Mouse (Mus musculus) Patski (cell line): ENCODE results near the gene Gpbp1. TPM values are rescaled to one million over a fixed set of nuclear protein-coding genes. Genes with fewer than 3 reads are reported as not detected.

Source experiments
- ATAC-seq: fragments of 100-300 bp; one replicate; pipeline ENCODE4 v1.8.0; 2021
- CTCF ChIA-PET: fragments of 350-600 bp; sonication (Branson Sonifier 250); formaldehyde crosslinking; loops from one replicate; lab custom pipeline; 2022; ENCODE audit warnings: inconsistent platforms; lab: Charles Lee
- POLR2A ChIA-PET: fragments of 350-600 bp; sonication (Branson Sonifier 250); formaldehyde crosslinking; loops from one replicate; lab custom pipeline; 2022; ENCODE audit warnings: antibody characterized with exemption, inconsistent platforms; lab: Charles Lee
- DNase-seq: peaks from one replicate; pipeline ENCODE4 v3.0.0-alpha.2; 2011; ENCODE audit warnings: low read depth, low spot score
- H3K27me3 ChIP-seq: fragments of 371-371 bp; one replicate; pipeline ENCODE4 v1.5.1; 2021
- CTCF ChIP-seq: fragments of 100-300 bp; IDR thresholded peaks from one replicate; pipeline ENCODE4 v1.5.1; 2021
- in situ Hi-C: fragments of 300-500 bp; cut with MboI; formaldehyde crosslinking; loops from 3 replicates; pipeline ENCODE4 v1.11.1; 2018; ENCODE audit warnings: low pct_unique_long_range_greater_than_20kb, mixed read lengths
- polyA plus RNA-seq: library from polyadenylated mRNA; unstranded; gene quantifications from one replicate; pipeline ENCODE4 v1.2.3, GENCODE M21; 2021

Gpbp1 gene
- polyA plus RNA-seq, 1 experiment from 2014 or later, result 84.8 TPM

DNA sequence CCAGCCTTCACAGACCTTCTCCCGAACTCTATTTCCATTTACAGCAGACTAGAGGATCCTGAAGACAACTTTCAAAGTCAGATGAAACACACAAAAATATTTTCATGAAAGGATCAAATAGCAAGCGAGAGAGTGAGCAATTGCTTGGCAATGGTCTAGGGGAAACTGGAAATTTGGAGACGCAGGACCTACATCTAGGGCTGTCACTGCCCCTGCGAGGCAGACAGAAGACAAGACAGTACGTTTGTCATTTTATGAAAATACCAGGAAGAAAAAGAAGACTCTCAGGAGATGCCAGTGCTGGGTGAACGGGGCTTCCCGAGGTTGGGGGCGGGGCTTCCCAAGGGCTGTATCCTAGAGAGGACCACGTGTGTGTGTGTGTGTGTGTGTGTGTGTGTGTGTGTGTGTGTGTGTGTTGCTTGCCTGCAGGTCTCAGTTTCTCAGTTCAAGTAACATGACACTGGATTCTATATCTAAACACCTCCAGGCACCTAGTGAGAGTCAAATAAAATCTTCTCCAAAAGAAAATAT, 83.0 kb downstream of the Gpbp1 start:
- no peaks in the 10 kb centered on the region for H3K27me3 ChIP-seq
- ATAC-seq, result no peak
- TF ChIP-seq CTCF, result no peak
- no peak for DNase-seq
- in situ Hi-C loops, result loop anchor here (25.0 kb wide), 1 partner anchor 270 kb away; no protein-coding TSS in a partner anchor
- ChIA-PET POLR2A (no interaction called here), CTCF (no interaction called here)

GRCm38 (mm10) chr13:111405956-111406355, 84.0 kb downstream of the Gpbp1 start:
- no peak for DNase-seq
- in situ Hi-C loops, result loop anchor here (25.0 kb wide), 1 partner anchor 269 kb away; no protein-coding TSS in a partner anchor
- TF ChIP-seq CTCF, result no peak
- no peak for ATAC-seq
- no peaks in the 10 kb centered on the region for H3K27me3 ChIP-seq
- ChIA-PET CTCF (no interaction called here), POLR2A (interaction anchor here (0.6 kb wide), 1 partner anchor 14 kb away, joined by 4 read pairs; no protein-coding TSS in a partner anchor)

DNA sequence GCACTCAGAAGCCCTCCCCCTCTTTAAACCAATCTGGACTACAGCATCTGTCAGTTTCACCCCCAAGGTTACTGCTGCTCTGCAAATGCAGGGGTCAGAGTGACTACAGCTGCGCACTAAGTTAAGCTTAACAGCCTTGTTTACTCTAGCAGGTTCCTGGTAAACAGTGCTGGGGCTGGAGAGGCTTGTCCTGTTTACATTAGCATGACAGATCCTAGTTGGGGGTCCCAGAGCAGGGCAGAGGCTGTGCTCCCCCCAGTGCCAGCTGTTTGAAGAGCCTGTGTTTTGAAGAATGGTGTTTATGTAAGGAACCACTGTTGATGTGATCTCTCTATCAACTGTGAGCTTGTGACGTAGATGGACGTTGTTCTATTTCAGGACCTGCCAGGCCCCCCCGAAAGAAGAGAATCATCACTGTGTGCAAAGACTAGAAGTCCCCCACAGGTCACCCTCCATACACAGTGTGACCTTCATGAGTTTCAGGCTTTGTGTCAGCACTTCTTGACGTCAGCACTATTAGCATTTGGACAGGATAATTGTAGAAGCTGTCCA, 92.2 kb downstream of the Gpbp1 start:
- ChIA-PET CTCF (interaction anchor here (1.2 to 1.4 kb wide), 2 partner anchors 13 to 1015 kb away, joined by 3 read pairs; no protein-coding TSS in a partner anchor), POLR2A (no interaction called here)
- no peaks in the 10 kb centered on the region for H3K27me3 ChIP-seq
- DNase-seq, result no peak
- in situ Hi-C loops, result loop anchor here (25.0 kb wide), 1 partner anchor 1335 kb away; no protein-coding TSS in a partner anchor
- ATAC-seq, result no peak
- no peak for TF ChIP-seq CTCF

DNA sequence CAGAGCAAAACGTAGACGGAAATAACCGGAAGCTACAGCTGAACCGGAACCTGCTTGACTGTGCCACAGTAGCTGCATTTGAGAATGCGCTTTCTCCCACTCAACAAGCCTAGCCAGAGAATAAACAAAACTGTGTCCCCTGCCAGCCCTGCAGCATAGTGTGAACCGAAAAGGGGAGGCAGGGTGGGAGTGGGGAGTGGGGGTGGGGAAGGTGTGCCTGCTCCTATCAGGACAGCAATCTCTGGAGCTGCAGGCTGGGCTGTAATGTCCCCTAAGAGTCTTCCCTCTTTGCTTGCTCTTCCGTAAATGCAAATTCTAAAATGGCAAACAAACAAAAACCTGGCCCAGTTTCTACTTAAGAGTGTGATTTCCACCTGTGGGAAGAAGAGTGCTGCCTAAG, 92.8 kb downstream of the Gpbp1 start:
- ChIA-PET POLR2A (no interaction called here), CTCF (interaction anchor here (1.2 to 1.5 kb wide), 2 partner anchors 13 to 160 kb away, joined by 3 to 5 read pairs; no protein-coding TSS in a partner anchor)
- in situ Hi-C loops, result loop anchor here (25.0 kb wide), 1 partner anchor 1335 kb away; no protein-coding TSS in a partner anchor
- DNase-seq (no peak), ATAC-seq (no peak)
- TF ChIP-seq CTCF, result no peak
- H3K27me3 ChIP-seq, result no peaks in the 10 kb centered on the region

DNA sequence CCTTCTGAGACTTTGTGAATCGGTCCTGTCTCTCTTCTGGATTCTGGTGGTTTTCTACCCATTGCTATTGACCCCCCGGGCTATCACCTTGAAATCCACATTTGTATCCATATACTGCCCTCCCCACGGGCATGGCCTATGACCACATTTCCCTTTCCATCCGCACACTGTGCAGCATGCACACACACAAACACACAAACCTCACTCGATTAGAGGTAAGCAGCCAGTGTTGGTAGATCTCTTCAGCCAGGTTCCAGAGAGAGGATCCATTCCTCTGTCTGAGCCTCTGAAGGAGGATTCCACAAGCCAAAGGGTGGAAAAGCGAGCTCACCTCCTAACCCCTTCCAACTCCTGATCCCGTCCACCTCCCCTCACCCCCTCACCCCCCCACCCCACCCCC, 94.4 kb downstream of the Gpbp1 start:
- ChIA-PET CTCF (interaction anchor here (1.3 kb wide), 1 partner anchor 12 kb away, joined by 3 read pairs; no protein-coding TSS in a partner anchor), POLR2A (no interaction called here)
- in situ Hi-C loops, result loop anchor here (25.0 kb wide), 1 partner anchor 1333 kb away; no protein-coding TSS in a partner anchor
- no peaks in the 10 kb centered on the region for H3K27me3 ChIP-seq
- ATAC-seq (no peak), DNase-seq (no peak)
- TF ChIP-seq CTCF, result no peak

GRCm38 (mm10) chr13:111394904-111395303, 95.0 kb downstream of the Gpbp1 start:
- ATAC-seq, result no peak
- no peak for TF ChIP-seq CTCF
- POLR2A ChIA-PET, result interaction anchor here (0.5 kb wide), 1 partner anchor 476 kb away, joined by 3 read pairs; no protein-coding TSS in a partner anchor
- in situ Hi-C loops, result loop anchor here (25.0 kb wide), 1 partner anchor 1333 kb away; no protein-coding TSS in a partner anchor
- CTCF ChIA-PET, result interaction anchor here (1.3 kb wide), 1 partner anchor 11 kb away, joined by 3 read pairs; no protein-coding TSS in a partner anchor
- no peaks in the 10 kb centered on the region for H3K27me3 ChIP-seq
- no peak for DNase-seq

DNA sequence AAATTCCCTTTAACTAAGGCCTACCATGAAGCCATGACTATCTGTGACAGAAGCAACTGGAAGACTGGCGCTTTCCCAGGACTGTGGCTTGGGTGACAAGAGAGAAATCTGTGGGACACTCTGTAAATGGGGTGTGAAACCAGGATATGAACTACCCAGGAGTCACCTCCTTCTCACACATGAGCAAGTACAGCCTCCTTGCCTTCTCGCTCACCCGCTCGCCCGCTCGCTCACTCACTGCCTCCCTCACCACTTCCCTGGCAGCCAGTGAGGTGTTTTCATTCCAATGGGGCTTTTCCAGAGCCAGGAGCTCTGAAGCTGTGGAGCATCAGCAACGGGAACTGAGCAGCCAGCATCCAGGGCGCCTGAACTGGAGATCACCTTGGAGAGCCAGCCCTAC, 95.6 kb downstream of the Gpbp1 start:
- in situ Hi-C loops, result loop anchor here (25.0 kb wide), 1 partner anchor 1332 kb away; no protein-coding TSS in a partner anchor
- DNase-seq (no peak), ATAC-seq (no peak)
- no peaks in the 10 kb centered on the region for H3K27me3 ChIP-seq
- TF ChIP-seq CTCF, result no peak
- ChIA-PET CTCF (interaction anchor here (1.1 to 1.3 kb wide), 2 partner anchors 10 to 17 kb away, joined by 3 read pairs; no protein-coding TSS in a partner anchor), POLR2A (no interaction called here)

- ATAC-seq (no peak), DNase-seq (no peak)
- POLR2A ChIA-PET, result no interaction called here
- CTCF ChIA-PET, result interaction anchor here (1.1 kb wide), 2 partner anchors 11 to 18 kb away, joined by 3 read pairs; no protein-coding TSS in a partner anchor
- TF ChIP-seq CTCF, result no peak
- no peaks in the 10 kb centered on the region for H3K27me3 ChIP-seq
- in situ Hi-C loops, result loop anchor here (25.0 kb wide), 1 partner anchor 1331 kb away; no protein-coding TSS in a partner anchor
These were observed 96.5 kb downstream of the Gpbp1 start for GRCm38 (mm10) chr13:111393426-111393825.

DNA sequence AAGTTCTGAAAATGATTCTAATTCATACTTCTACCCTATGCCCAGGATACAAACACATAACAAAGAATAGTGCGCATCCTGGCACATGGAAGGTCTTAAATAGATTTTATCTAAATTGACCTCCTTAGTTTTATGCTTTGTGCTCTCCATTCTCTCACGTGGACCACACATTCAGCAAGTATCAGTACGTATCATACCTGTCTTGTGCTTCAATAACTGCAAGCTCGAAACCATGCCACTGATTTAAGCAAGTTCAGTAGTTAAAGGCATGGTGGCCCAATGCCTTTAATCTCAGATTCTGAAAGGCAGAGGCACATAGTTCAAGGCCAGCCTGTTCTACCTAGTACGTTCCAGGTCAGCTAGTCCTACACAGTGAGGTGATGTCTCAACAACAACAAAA, 98.5 kb downstream of the Gpbp1 start:
- no peak for ATAC-seq
- no peak for DNase-seq
- no peaks in the 10 kb centered on the region for H3K27me3 ChIP-seq
- no peak for TF ChIP-seq CTCF
- in situ Hi-C loops, result loop anchor here (25.0 kb wide), 1 partner anchor 1329 kb away; no protein-coding TSS in a partner anchor
- ChIA-PET POLR2A (no interaction called here), CTCF (no interaction called here)

GRCm38 (mm10) chr13:111391011-111391410, 98.9 kb downstream of the Gpbp1 start:
- POLR2A ChIA-PET, result no interaction called here
- no peak for DNase-seq

More at GRCm38 (mm10) chr13:111391011-111391410, 98.9 kb downstream of the Gpbp1 start:
- H3K27me3 ChIP-seq, result no peaks in the 10 kb centered on the region
- in situ Hi-C loops, result loop anchor here (25.0 kb wide), 1 partner anchor 1329 kb away; no protein-coding TSS in a partner anchor
- no peak for TF ChIP-seq CTCF
- ATAC-seq, result no peak
- CTCF ChIA-PET, result no interaction called here
